Mouse (Mus musculus): ENCODE measurements at regions not wholly inside any gene's neighbourhood (a gene's known extent, or its start where the extent isn't known, plus 50 kb on each side); places are given as distances from the start of the nearest gene placed in this dataset.
A peak's percentile ranks its signal among the peaks of the same experiment; 100 is the strongest.

- peak; percentile 79 for DNase-seq
Measured at GRCm38 (mm10) chr7:31208237-31209054, 52.8 kb upstream of the Gramd1a start.

GRCm38 (mm10) chr7:31207563-31208236 lies 52.0 kb upstream of the Gramd1a start:
- DNase-seq, result peak; percentile 34

All from cerebellum, adult 9-10 months (tissue).